Mouse (Mus musculus) G1E (cell line): ENCODE measurements around the gene Prkrip1.

Experiments
- CTCF ChIP-seq: IDR thresholded peaks from 2 replicates; pipeline ENCODE4 v1.5.1; 2012; ENCODE audit warnings: low read depth, low read length, inconsistent platforms, mixed read lengths
- GATA1 ChIP-seq: IDR thresholded peaks from 2 replicates; pipeline ENCODE4 v1.6.1; 2012; ENCODE audit warnings: borderline replicate concordance, low read length, inconsistent platforms, mixed read lengths
- POLR2AphosphoS5 ChIP-seq: IDR thresholded peaks from 2 replicates; pipeline ENCODE4 v1.6.1; 2012; ENCODE audit warnings: low read depth, low read length, inconsistent platforms; ENCODE audit not compliant: insufficient replicate concordance
- TAL1 ChIP-seq: conservative IDR thresholded peaks from 2 replicates; pipeline ENCODE4 v1.6.1; 2012; ENCODE audit warnings: low read depth, low read length, inconsistent platforms, mixed read lengths

- no peak for TF ChIP-seq TAL1
- no peak for TF ChIP-seq CTCF
- TF ChIP-seq GATA1: no peak
- no peak for TF ChIP-seq POLR2AphosphoS5
Measured at GRCm38 (mm10) chr5:136142746-136143145, 56.0 kb downstream of the Prkrip1 start.
